Mouse (Mus musculus) cerebellum, adult 2 months (tissue): ENCODE data around the gene Pcyt2.

Source experiments
- CTCF ChIP-seq: fragments of 200-500 bp; IDR thresholded peaks from 2 replicates; pipeline ENCODE4 v1.5.1; 2011; ENCODE audit warnings: low read depth, mild to moderate bottlenecking, control low read depth, low read length, moderate library complexity, borderline replicate concordance; ENCODE audit not compliant: insufficient read depth
- POLR2A ChIP-seq: fragments of 200-500 bp; IDR thresholded peaks from 2 replicates; pipeline ENCODE4 v1.6.1; 2011; ENCODE audit warnings: low read length, control low read depth, borderline replicate concordance; ENCODE audit not compliant: insufficient read depth

DNA sequence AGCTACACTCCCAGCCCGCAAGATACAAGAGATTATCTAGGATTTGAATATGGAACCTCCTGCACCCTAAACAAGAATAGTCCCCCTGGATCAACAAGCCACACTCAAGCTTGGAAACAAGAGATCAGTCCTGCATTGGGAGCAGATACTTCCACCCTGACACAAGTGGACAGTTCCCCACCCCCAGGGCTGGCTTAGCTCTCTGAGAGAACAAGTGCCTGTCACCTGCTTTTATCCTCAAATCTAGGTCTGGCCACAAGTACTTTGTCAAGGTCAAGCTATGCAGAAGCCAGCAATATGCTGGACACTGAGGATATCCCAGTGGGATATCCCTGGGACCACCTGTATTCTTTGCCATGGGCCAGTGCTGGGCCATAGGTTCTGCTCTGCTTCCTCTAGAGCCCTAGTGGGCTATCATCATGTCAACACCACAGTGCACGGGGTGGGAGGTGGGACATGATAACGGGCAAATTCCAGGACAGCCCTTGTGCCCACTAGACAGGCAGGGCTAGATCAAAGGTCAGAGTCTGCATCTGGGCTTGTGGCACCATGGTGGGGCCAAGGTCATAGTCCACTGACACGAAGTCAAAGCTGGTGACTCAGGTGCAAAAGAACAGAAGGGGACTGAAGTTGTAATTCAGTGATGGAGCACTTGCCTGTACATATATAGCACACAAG lies 980 bp downstream of the Pcyt2 start:
- TF ChIP-seq POLR2A (no peak), CTCF (no peak)
